Mouse (Mus musculus) midbrain, embryonic 12.5 days (tissue): Measurements from ENCODE around the gene Myt1l. TPM values are rescaled to one million over a fixed set of nuclear protein-coding genes. Genes with fewer than 3 reads are reported as not detected.

ENCODE experiments used
- ATAC-seq: fragments of 200-750 bp; cut with Nextera tagmentation; 2 replicates; pipeline ENCODE4 v1.8.0; 2017; ENCODE audit warnings: low read depth, moderate TSS enrichment, moderate library complexity; ENCODE audit not compliant: low FRiP score
- H3K27ac ChIP-seq: fragments of 300-500 bp; sonication (generic); replicated peaks from 2 replicates; pipeline ENCODE4 v1.5.1; 2016; ENCODE audit warnings: mild to moderate bottlenecking
- H3K27me3 ChIP-seq: fragments of 300-500 bp; sonication (generic); 2 replicates; pipeline ENCODE4 v1.6.1; 2016; ENCODE audit warnings: mild to moderate bottlenecking
- H3K36me3 ChIP-seq: fragments of 300-500 bp; sonication (generic); 2 replicates; pipeline ENCODE4 v1.6.1; 2016
- H3K4me1 ChIP-seq: fragments of 300-500 bp; sonication (generic); 2 replicates; pipeline ENCODE4 v1.6.1; 2016
- H3K4me2 ChIP-seq: fragments of 300-500 bp; sonication (generic); replicated peaks from 2 replicates; pipeline ENCODE4 v1.6.1; 2016; ENCODE audit warnings: mild to moderate bottlenecking, moderate library complexity
- H3K4me3 ChIP-seq: fragments of 300-500 bp; sonication (generic); 2 replicates; pipeline ENCODE4 v1.5.1; 2016; ENCODE audit warnings: mild to moderate bottlenecking
- H3K9ac ChIP-seq: fragments of 300-500 bp; sonication (generic); replicated peaks from 2 replicates; pipeline ENCODE4 v1.6.1; 2016; ENCODE audit warnings: mild to moderate bottlenecking, moderate library complexity
- H3K9me3 ChIP-seq: fragments of 300-500 bp; sonication (generic); 2 replicates; pipeline ENCODE4 v1.6.1; 2016; ENCODE audit warnings: mild to moderate bottlenecking
- WGBS: fragments of 180-500 bp; shearing (Covaris S2); methylation state at CpG from one replicate; pipeline ENCODE4 v1.1.7; 2016; 5-methylcytosine and 5-hydroxymethylcytosine counted together
- polyA plus RNA-seq: library from polyadenylated mRNA; unstranded; fragments of >200 nt; fragmentation: Nextera tagmentation; extraction: Ambion mirVana; gene quantifications from 2 replicates; pipeline ENCODE4 v1.2.1, GENCODE M21; 2016

Gene Myt1l
- polyA plus RNA-seq, 1 experiment from 2014 or later = 53.0 TPM

DNA sequence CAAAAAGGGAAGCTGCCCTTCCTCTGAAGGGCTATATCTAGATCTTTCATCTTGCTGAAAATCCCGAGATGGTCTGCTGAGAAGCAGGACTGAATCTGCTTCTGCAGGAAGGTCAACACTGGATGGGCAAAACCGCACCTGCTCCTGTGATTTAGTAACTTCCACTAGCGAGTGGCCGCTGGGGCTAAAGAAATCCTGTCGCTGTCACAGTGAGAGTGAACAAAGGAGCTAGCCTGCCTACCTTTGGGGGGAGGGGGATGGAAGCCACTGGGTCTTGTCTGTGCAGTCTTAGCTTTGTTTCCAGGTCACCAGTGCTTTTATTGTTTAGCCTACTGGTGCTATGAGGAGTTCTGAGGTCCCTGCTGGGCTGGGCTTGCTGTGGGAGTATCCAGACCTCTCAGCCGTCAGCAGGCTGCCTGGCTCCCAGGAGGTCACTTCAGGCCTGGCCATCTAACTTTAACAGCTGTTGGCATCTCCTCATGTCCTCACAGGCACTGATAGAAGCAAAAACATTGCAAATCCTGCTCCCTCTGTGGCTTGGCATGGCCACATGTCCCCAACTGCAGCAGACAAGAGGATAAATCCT, 173.6 kb downstream of the Myt1l start:
- Histone ChIP-seq H3K4me3 (no peak overlapping the region), H3K9ac (no peak overlapping the region)
- no peak for ATAC-seq

DNA sequence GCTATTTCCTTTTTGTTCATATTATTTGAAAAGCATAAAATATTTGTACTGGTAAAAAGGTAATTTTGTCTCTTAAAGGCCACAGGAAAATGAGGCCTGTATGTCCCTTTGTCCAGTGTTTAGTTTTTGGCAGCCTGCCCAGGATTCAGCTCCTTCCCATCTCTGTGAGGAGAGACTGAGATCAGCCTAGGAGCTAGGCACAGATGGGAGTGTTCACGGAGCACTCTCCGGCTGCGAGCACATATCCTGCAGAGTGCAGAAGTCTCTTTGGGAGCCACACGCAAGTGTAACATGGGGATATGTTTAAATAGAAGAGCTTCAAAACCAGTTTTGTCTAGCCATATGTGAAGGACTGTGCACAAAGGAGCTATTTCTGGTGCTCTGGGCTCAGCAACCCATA, 174.4 kb downstream of the Myt1l start:
- Histone ChIP-seq H3K4me3 (no peak overlapping the region), H3K9me3 (no peaks in the 10 kb centered on the region), H3K9ac (no peak overlapping the region), H3K4me1 (peaks cover 55% of the 10 kb centered on the region), H3K4me2 (no peak overlapping the region), H3K27ac (peak overlapping the region; percentile 70), H3K27me3 (peaks cover 34% of the 10 kb centered on the region), H3K36me3 (no peaks in the 10 kb centered on the region)
- 0 out of 2 replicates have a peak, but pooled peaks have one; percentile 35 for ATAC-seq
- WGBS = 43% methylated on average over 4 of the region's 4 CpGs

More for the DNA sequence above, 173.6 kb downstream of the Myt1l start:
- H3K36me3 ChIP-seq = no peaks in the 10 kb centered on the region
- peaks cover 60% of the 10 kb centered on the region for H3K4me1 ChIP-seq
- H3K4me2 ChIP-seq = no peak overlapping the region
- peaks cover 39% of the 10 kb centered on the region for H3K27me3 ChIP-seq
- 5% methylated on average over 6 of the region's 6 CpGs for WGBS
- no peaks in the 10 kb centered on the region for H3K9me3 ChIP-seq
- peak overlapping the region; percentile 70 for H3K27ac ChIP-seq

GRCm38 (mm10) chr12:29703541-29703940, 175.4 kb downstream of the Myt1l start:
- Histone ChIP-seq H3K4me3 (no peak overlapping the region), H3K27me3 (peaks cover 40% of the 10 kb centered on the region), H3K9me3 (no peaks in the 10 kb centered on the region), H3K4me2 (no peak overlapping the region), H3K36me3 (no peaks in the 10 kb centered on the region), H3K27ac (no peak overlapping the region), H3K4me1 (peaks cover 46% of the 10 kb centered on the region), H3K9ac (no peak overlapping the region)
- WGBS = 87% methylated on average over 8 of the region's 8 CpGs
- no peak for ATAC-seq

GRCm38 (mm10) chr12:29707094-29707493, 178.9 kb downstream of the Myt1l start:
- H3K4me1 ChIP-seq = peaks cover 17% of the 10 kb centered on the region
- no peak overlapping the region for H3K4me2 ChIP-seq
- no peaks in the 10 kb centered on the region for H3K36me3 ChIP-seq
- peaks cover 24% of the 10 kb centered on the region for H3K27me3 ChIP-seq
- no peak overlapping the region for H3K27ac ChIP-seq
- H3K9ac ChIP-seq = no peak overlapping the region
- WGBS = 88% methylated on average over 3 of the region's 3 CpGs
- H3K9me3 ChIP-seq = no peaks in the 10 kb centered on the region
- no peak for ATAC-seq
- no peak overlapping the region for H3K4me3 ChIP-seq

- Histone ChIP-seq H3K36me3 (no peaks in the 10 kb centered on the region), H3K9me3 (no peaks in the 10 kb centered on the region), H3K9ac (no peak overlapping the region), H3K27me3 (peaks cover 21% of the 10 kb centered on the region), H3K4me1 (peaks cover 6% of the 10 kb centered on the region), H3K27ac (no peak overlapping the region), H3K4me2 (no peak overlapping the region), H3K4me3 (no peak overlapping the region)
- ATAC-seq = no peak
- WGBS = 83% methylated on average over 3 of the region's 3 CpGs
Observed at GRCm38 (mm10) chr12:29708166-29708565, 180.0 kb downstream of the Myt1l start.

DNA sequence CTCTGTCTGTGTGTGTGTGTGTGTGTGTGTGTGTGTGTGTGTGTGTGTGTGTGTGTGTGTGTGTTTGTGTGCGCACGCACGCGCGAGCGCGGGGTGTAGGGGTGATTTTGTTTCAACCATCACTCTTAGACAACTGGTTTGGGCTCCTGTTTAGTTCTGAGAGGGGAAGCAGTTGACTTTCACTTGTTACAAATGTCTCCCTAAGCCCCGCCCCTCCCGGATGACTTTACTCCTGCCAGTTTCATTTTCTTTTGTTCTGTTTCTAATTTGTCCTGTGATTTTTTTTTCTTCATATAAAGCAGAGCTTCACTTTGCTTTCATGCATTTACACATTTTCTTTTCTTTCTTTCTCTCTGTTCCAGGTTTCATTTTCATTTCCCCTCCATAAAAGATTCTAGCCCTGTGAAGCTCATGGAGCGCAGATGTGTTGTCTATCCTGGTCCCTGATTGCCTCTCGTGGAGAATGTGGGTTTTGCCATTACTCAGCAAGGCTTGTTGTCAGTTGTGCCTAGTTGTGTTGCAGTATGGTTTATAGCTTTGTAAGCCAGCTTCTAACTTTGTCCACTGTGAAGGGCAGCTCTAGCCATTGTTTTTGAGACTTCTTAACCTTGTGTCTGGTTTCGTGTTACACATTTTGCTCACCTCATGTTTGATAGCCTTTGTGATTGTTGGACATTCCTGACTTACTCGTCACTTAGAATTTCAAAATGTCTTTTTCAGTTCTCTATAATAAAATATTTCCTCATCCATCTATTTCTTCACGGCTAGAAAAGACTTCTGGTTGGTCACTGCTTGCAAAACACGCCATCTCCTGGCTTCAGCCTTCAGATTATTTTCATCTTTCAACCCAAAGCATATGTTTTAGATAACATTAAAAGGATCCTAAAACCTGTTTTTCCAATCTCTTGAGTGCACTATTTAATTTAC, 184.9 kb downstream of the Myt1l start:
- no peak overlapping the region for H3K27ac ChIP-seq
- no peaks in the 10 kb centered on the region for H3K36me3 ChIP-seq
- no peaks in the 10 kb centered on the region for H3K4me1 ChIP-seq
- ATAC-seq = no peak
- H3K4me3 ChIP-seq = no peak overlapping the region
- H3K9me3 ChIP-seq = no peaks in the 10 kb centered on the region
- no peak overlapping the region for H3K9ac ChIP-seq
- peaks cover 3% of the 10 kb centered on the region; the same call in 1 of the 2 replicates for H3K27me3 ChIP-seq
- WGBS = 85% methylated on average over 11 of the region's 15 CpGs
- H3K4me2 ChIP-seq = no peak overlapping the region

DNA sequence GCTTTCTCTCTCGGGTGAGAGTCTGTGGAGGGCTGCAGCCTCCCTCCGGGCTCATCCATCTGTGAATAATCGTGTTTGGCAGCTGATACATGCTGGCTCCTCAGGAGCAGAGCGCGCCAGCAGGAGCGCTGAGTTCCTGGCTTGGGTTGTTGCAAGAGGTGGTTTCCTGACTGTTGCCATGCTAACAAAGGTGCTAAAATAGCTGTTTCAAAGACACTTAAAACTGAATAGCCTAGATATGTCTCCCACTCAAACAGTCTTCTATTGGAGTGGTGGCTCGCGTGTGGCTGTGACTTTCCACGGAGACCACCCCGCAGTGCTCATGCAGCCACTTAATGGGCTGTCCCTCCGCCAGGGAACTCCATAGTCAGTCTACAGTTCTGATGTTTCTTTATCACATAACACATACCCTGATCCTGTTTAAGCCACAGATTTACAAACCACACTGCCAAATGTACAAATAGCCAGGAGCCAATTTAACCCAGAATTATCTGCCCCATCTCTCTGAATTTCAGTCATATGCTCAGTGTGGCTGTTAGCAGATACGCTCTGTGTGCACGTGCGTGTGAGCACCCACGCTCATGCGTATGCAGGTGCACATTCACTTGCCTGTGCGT, 195.6 kb downstream of the Myt1l start:
- no peak for ATAC-seq
- Histone ChIP-seq H3K9ac (no peak overlapping the region), H3K27ac (no peak overlapping the region), H3K4me2 (no peak overlapping the region; the same call in 1 of the 2 replicates), H3K27me3 (no peaks in the 10 kb centered on the region), H3K9me3 (no peaks in the 10 kb centered on the region), H3K4me3 (no peak overlapping the region), H3K4me1 (peaks cover 6% of the 10 kb centered on the region; the same call in 1 of the 2 replicates), H3K36me3 (no peaks in the 10 kb centered on the region)
- WGBS = 68% methylated on average over 17 of the region's 17 CpGs

DNA sequence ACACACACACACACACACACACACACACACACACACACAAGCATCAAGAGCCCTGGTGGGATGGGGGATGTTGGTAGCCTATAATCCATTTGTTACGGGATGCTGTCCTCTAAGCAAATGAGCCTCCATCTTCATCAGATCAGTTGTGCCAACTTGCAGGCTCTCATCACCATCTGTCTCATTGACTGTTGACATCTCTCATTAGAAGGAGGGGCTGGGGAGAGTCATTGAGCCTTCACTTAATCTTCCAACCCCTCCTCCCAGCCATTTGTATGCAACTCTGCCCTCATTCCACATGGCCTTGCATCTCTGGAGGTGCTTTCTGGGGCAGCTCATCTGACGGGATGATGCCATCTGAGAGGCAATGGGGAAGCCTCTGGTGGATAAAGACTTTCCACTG, 200.1 kb downstream of the Myt1l start:
- H3K27me3 ChIP-seq = no peaks in the 10 kb centered on the region

GRCm38 (mm10) chr12:29740346-29741025, 212.3 kb downstream of the Myt1l start:
- H3K4me3 ChIP-seq = no peak overlapping the region
- H3K9ac ChIP-seq = no peak overlapping the region
- 70% methylated on average over 8 of the region's 8 CpGs for WGBS
- H3K27ac ChIP-seq = no peak overlapping the region
- H3K9me3 ChIP-seq = no peaks in the 10 kb centered on the region
- no peak for ATAC-seq
- no peaks in the 10 kb centered on the region for H3K27me3 ChIP-seq
- no peak overlapping the region for H3K4me2 ChIP-seq
- 0 out of 2 replicates have a peak, but pooled peaks cover 7% of the 10 kb centered on the region for H3K4me1 ChIP-seq
- H3K36me3 ChIP-seq = no peaks in the 10 kb centered on the region

More for the DNA sequence above, 200.1 kb downstream of the Myt1l start:
- no peaks in the 10 kb centered on the region for H3K9me3 ChIP-seq
- no peak overlapping the region for H3K9ac ChIP-seq
- H3K27ac ChIP-seq = no peak overlapping the region
- ATAC-seq = no peak
- peaks cover 13% of the 10 kb centered on the region; the same call in 1 of the 2 replicates for H3K4me1 ChIP-seq
- H3K4me2 ChIP-seq = no peak overlapping the region
- H3K4me3 ChIP-seq = no peak overlapping the region
- WGBS = 64% methylated on average over 2 of the region's 2 CpGs
- H3K36me3 ChIP-seq = no peaks in the 10 kb centered on the region

GRCm38 (mm10) chr12:29741181-29741580, 213.0 kb downstream of the Myt1l start:
- Histone ChIP-seq H3K4me3 (no peak overlapping the region), H3K4me2 (no peak overlapping the region), H3K27me3 (no peaks in the 10 kb centered on the region), H3K27ac (no peak overlapping the region), H3K4me1 (0 out of 2 replicates have a peak, but pooled peaks cover 7% of the 10 kb centered on the region), H3K9ac (no peak overlapping the region), H3K9me3 (no peaks in the 10 kb centered on the region), H3K36me3 (no peaks in the 10 kb centered on the region)
- WGBS = 91% methylated on average over 6 of the region's 6 CpGs
- ATAC-seq = no peak

GRCm38 (mm10) chr12:29750604-29751128, 222.5 kb downstream of the Myt1l start:
- no peak overlapping the region for H3K4me3 ChIP-seq
- no peaks in the 10 kb centered on the region for H3K27me3 ChIP-seq
- H3K9me3 ChIP-seq = no peaks in the 10 kb centered on the region
- H3K27ac ChIP-seq = no peak overlapping the region
- H3K9ac ChIP-seq = no peak overlapping the region
- no peaks in the 10 kb centered on the region for H3K4me1 ChIP-seq
- WGBS = 83% methylated on average over 4 of the region's 4 CpGs
- no peak for ATAC-seq
- no peaks in the 10 kb centered on the region for H3K36me3 ChIP-seq
- H3K4me2 ChIP-seq = no peak overlapping the region
